Mouse (Mus musculus): ENCODE data around the gene Rapgef4.

The Rapgef4 gene

DNA sequence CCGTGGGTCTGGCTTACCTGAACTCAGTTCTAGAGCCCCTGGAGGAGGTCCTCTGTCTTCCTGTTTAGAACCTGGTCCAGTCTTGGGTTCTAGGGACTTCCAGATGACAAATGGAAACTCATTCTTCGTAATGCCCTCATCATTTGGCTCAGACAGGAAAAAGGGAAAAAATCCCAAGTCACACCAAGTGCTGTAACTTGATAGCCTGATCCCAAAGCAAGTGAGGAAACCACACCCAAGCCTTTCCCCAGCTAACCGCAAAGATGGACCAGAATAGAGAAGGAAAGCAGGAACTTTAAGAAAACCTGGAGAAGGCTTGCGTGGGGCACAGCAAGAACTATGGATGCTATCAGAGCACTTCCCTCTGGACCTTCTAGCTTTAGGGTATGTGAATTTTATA, 167.6 kb downstream of the Rapgef4 start:
- 58% methylated on average over 4 of the region's 4 CpGs for WGBS

DNA sequence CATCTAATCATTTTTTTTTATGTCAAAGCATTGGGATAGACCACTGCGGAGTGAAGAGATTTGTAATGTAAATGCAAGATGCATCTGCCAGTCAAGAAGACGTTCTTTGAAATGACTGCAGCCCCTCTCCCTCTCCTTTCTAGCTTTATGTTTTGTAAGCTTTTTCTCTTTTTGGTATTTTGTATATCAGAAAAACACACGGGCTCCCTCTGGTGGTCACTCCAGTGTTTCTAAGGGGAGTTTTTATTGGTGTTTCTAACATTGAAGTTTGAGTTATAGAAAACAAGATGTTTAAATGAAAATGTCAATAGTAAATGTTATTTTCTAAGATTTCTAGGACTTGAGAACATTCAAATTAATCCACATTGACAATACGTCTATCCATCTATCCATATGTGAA, 168.0 kb downstream of the Rapgef4 start:
- 19% methylated on average over 4 of the region's 4 CpGs for WGBS

DNA sequence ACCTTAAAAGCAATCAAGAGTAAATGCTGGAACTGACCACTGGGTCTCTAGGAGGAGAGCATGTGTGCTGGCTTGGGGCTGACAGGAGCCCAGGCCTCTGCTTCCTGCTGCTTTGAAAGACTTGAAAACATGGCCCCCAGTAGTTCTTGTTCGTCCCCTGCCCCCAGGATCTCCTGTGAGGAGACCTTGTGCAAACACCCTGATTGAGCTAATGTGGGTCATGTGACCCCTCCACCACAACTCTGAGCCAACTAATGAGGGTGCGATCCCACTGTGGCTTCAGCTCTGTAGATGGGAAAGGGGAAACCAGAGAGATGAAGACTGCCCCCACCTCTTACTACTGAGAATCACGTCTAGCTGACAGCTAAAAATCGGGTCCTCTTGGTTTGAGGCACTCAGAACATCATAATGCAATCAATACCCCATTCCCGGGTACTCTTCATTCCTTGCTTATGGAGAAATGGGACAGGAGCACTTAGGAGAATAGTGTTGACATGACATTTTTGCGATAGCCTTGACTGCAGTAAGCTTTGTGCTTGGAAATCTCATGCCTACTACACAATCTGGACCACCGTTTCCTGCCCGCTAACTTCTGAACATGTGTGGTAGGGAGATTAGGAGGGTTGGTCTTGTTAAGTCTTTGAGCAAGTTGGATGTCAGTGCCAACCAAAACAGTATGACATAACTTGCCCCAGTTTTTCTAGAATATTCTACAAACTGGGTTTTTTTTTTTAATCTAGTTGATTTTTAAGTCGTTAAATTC, 170.9 kb downstream of the Rapgef4 start:
- WGBS, result 60% methylated on average over 9 of the region's 9 CpGs

DNA sequence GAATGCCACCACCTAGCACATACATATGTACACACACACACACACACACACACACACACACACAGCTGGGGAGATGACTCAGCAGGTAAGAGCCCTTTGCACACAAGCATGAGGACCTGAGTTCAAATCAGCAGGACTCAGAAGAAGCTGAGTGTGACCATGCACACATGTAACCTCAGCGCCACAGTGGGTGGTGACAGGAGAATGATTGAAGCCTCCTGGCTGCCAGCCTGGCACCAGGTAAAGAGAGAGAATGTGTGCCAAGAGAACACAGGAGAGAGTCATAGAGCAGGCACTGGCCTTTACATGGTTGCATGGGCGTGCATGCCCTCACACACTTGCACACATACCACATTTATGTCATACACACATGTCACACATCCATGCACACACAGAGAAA, 171.7 kb downstream of the Rapgef4 start:
- 96% methylated on average over 2 of the region's 2 CpGs for WGBS

DNA sequence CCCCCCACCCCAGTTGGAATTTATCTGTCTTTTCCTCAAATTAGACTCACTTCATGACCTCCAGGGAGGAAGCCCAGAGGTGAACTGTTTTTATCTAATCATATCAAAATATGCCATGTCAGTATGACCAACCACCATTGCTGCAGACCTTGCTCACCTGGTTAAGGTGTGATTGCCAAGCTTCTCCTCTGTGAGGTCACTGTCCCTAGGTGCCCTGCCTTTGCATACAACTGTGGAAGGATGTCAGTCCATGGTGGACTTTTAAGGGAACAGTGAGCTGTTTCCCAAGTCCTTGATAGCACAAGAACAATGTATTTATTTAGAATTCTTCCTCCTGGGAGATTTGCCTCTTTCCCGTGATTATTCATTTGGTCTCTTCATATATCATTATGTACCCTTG, 172.8 kb downstream of the Rapgef4 start:
- WGBS, result 79% methylated on average over 1 of the region's 1 CpGs

DNA sequence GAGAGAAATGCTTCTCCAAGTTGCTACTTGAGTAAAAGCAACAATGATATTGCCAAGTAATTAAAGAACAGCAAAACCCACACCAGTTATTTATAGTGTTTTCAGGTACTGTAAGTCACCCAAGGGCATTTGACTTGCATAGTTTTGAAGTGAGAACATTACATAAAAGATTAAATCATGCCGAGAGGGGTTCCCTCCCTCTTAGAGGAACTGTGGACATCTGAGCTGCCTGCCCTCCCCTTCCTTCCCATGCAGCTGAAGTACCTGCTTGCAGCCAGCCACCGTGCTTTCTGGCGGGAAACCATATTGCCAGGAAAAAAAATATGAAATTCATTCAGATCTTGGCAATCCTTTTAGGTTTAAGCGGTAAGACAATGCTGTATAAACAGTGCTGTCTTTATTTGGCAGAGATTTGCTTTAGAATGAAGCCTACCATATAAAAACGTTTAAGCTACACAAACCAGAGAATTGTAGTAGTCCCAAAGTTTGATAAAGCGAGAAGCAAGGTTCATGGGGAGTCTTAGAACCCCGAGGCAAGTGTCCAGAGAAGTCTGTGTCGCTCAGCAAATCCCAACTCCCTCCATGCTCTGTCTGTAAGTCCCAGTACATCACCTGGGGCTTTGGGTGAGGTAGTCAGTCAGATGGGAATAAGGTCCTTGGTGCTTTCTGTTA, 174.2 kb downstream of the Rapgef4 start:
- WGBS, result 48% methylated on average over 8 of the region's 8 CpGs

DNA sequence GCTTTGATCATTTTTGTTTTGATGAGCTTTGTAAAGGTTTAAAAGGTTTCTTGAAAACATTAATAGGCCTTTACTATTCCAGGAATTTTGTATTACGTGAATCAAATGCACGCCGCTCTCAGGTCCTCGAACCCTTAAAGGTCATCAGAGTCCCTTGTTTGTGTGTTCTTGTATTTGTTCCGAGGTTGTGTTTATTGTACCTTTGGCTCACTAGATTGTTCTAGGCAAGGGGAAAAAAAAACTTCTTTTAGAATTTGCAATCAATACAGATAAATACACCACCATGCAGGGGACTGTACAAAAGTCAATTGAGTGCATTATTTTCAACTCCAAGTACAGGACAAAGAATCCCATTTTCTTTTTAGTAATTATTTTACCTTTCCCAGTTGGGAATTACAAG, 175.4 kb downstream of the Rapgef4 start:
- 82% methylated on average over 5 of the region's 5 CpGs for WGBS

DNA sequence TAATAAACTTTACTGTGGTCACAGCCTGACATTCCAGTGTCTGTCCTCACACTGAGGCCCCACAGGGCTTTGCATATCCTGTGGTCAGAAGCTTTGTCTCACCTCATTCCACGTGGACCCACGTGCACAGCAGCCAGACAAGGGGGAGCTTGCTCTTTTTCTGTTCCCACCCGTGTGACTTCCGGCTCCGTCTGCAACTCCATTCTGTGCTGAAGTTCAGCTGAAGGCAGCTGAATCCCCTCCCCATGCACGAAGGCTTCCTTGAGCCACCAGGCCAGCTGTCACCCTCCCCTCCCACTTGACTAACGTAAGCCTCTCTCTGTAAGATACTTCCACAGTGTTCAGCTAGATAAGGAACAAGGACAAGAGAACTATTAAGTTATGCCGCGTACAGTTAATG, 176.5 kb downstream of the Rapgef4 start:
- WGBS, result 32% methylated on average over 9 of the region's 9 CpGs

DNA sequence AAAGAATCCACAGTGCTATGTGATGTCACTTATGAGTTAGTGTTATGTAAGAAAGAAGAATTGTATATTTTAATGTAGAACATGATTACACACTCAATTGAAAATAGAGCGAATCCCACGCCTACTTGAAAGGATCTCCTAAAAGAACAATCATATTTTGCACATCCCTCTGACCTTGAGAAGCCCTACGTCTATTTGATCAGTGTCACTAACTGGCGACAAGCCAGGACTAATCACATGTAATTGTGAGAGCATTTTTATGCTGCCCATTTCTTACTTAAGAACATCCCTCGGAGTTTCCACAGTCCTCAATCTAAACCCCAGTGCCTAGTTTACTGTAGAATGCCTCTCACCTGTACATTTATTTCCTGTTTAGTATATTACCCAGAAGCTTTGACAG, 177.0 kb downstream of the Rapgef4 start:
- 68% methylated on average over 5 of the region's 5 CpGs for WGBS

DNA sequence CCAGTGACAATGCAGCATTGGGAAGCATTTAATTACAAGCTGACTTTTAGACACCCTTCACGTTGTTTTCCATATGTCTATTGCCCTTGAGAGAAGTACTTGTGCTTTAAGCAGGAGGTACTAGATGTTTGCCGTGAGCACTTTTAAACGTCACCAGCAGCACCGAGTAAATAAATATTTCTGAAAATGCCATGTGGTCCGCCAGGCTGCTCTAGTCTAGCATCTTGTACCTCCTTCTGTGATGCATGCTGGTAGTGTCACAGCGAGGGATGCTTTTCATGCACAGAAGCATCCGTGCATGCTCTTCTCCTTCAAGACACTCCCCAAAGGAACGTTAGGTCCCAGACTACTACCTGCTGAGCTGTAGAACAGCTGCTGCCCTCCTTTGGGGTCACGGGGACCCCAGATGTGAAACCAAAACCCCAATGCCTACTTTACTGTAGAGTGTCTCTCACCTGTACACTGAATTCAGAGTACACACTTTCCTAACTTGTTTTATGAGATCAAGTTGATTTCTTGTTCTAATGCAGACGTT, 177.7 kb downstream of the Rapgef4 start:
- WGBS, result 67% methylated on average over 10 of the region's 10 CpGs

DNA sequence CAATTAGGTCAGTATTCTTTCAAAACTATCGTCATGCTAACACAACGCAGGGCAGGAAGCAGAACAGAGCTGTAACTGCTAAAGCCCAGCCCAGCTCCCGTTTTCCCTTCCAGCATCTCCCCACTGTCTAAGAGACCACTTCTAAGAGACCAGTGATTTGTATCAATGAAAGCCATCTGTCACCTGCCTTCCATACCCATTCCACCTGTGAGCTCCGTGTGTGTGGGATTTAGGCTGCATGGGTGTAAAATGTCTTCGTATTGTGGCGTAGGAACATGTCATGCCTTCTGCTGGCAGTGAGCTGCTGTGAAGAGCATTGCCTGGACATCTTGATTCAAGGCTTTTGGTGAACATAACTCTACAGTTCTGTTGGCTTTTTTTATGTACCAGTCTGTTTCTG, 178.2 kb downstream of the Rapgef4 start:
- 57% methylated on average over 6 of the region's 6 CpGs for WGBS

DNA sequence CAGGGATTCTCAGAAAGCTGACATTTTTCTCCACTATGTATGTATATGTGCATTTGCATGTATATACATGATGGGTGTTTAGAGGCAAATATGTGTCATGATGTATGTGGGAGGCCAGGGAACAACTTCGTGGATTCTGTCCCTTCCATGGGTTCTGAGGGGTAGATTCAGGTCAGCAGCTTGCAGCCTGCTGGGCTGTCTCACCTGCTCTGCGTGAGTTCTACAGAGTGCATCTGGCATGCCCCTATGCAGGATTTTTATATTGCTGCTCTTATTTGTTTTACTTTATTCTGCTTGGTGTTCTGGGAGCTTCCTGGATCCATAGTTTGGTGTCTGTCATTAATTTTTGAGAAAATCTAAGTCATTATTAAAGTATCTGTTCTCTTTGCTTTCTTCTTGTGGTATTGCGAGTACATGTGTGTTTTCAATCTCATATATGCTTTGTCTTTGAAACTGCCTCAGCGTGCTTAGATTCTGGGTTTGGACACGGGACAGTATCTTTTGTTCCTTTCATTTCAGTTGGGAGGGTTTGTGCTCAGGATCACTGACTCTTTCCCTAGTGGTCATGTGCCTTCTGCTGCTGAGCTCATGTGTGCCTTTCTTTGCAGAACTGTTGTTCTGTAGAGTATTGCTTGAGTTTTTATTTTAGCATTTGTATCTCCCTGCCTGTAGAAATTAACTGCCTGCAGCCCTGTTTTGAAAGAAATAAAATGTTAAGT, 184.3 kb downstream of the Rapgef4 start:
- 70% methylated on average over 5 of the region's 5 CpGs for WGBS

DNA sequence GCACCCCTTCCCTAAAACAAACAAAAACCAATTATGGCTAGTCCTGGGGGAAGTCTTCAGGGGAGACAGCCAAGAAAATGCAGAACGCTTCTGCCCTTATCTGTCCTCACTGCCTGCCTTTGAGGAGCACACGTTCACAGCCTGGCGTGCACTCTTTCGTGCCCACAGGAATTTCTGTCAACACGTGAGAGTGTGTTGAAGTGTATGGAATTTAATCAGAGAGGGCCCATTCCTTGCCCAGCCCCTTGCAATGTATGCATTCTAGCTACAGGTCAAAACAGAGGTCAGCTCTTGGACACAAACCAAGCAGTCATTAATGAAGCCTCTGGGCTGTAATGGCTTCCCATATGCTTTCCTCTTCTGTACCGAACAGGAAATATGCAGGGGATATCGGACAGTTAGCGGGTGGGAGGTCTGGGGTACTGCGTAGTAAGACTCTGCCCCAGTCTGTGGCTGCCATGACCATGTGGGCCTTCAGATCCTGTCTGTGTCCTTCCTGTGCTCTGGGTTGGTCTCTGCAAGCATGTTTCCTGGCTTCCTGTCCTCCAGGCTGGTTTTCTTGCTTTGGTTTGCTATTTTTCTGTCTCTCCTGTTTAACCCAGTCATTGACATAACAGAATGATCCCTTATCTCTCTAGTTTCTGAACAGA, 188.5 kb downstream of the Rapgef4 start:
- WGBS, result 67% methylated on average over 9 of the region's 9 CpGs

DNA sequence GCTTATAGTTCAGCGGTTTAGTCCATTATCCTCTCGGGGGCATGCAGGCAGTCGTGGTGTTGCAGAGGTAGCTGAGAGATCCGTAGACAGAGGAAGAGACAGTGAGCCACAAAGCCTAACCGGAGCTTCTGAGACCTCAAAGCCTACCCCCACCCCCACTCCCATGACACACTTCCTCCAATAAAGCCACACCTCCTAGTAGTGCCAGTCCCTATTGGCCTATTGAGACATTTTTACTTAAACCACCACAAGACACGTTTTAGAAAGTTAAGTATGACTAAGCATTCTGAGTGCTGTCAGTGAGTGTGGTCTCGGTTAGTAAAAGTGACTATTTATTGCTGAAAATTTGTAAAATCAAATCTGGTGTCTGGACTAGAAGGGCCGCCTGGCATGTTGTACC, 189.5 kb downstream of the Rapgef4 start:
- 75% methylated on average over 8 of the region's 8 CpGs for WGBS

DNA sequence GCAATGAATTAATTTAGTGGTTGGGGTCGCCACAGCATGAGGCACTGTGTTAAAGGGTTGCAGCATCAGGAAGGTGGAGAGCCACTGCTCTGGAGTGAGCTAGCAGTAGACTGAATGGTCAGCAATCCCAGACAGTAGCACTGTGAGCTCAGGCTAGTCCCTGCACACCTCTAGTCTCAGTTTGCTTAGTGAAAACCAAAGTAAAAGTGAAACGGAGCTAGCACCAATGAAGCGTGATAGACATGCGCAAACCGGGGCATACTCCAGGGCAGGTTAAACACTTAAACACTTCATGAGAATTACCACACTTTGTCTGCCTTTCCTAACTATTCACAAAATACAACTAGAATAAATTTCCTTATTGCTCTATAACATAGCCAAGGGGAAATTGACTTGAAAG, 190.2 kb downstream of the Rapgef4 start:
- 92% methylated on average over 5 of the region's 5 CpGs for WGBS

DNA sequence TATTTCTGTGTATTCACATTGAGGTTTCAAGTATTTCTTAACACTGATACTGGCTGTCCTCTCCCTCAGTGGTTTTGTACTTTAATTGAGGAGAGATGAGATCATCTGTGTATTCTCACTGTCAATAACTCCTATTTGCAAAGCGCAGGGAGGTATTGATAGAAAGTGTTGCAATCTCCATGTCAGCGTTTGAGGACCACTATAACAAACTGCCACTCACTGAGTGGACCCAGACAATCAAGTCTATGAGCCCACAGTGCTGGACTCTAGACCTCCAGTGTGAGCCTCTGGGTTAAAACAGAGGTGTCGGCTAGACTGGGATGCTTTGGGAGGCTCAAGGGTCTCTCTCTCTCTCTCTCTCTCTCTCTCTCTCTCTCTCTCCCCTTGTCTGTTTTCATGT, 192.0 kb downstream of the Rapgef4 start:
- 76% methylated on average over 3 of the region's 3 CpGs for WGBS

DNA sequence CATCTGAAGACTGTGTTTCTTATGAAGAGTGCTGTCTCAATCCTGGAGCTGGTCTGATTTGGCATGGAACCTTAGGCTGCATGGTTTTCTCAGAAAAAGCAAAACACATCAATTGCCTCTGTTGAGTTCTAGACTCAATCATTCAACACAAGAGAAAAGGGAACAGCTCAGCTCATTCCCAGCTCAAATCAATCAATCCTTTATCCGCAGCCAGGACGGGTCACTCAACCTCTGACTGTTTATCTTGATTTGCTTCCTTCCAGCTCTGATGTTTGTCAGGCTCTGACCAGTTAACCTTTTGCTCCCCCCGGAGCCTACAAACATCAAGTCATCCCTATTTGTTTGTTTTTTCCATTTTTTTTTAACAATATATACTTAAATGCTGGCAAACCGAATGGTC, 192.8 kb downstream of the Rapgef4 start:
- WGBS, result 71% methylated on average over 4 of the region's 4 CpGs

DNA sequence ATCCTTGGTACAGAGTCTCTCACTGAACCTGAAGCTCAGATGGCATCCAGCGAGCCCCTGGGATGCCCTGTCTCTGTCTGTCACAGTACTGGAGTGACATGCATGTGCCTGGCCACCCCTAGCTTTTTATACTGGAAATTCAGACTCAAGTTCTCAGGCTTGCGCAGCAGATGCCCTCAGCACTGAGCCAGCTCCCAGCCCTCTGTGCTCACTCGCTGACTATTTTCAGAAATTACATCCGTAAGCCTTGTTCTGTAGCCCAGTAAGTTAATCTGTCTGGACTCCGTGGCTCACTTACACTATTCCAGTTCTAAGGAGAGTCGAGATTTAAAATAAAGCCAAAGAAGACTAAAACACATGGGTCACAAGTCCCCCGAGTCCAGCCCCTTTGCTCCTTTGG, 194.5 kb downstream of the Rapgef4 start:
- WGBS, result 50% methylated on average over 7 of the region's 7 CpGs

DNA sequence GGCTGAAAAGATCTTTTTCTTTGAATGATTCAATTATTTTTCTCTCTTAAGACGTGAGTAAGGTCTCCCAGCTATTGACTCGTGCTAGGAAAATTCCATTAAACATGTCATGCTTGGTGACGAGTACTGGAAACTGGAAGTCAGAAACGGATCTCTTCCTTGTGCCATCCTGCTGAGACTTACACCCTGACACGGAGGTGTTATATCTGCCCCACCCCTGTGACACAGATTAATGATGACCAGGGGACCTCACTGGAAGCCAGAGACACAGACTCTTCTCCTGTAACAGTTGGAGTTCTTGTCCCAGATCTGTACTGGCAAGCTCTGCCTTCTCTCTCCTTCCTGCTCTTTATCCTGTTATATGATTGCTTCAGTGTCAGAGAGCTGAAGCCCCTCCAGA, 194.9 kb downstream of the Rapgef4 start:
- 44% methylated on average over 5 of the region's 5 CpGs for WGBS

DNA sequence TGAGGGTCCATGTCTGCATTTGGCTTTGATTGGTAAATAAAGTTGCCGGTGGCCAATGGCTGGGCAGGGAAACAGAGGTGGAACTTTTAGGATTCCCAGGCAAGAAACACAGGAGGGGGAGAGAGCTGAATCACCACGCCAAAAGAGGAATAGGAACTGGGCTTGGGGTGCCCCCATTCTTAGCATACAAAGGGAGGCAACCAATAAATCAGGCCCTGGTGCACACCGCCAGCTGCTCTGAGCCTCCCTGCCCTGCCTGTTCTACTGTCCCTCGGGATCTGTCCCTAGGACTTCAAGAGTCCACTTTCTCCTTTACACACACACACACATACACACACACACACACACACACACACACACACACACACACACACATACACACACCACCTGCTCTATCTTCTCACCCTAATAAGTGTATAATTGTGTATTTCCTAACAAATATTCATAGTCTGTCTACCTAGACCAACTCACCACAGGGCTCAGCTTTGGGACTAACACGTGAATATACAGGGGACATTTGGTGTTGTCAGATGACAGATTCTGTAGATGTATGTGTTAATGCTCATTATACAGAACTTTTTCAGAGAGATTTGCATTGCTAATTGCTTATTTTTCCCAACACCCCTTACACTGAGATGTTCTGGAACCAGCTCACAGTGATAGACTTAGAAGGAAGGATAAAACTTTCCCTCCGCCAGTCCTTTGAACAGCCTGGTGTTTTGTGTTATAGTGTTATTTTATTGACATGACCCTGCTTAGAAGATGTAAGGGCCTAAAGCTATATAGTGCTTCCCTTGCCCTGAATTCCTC, 196.4 kb downstream of the Rapgef4 start:
- WGBS, result 65% methylated on average over 6 of the region's 6 CpGs

DNA sequence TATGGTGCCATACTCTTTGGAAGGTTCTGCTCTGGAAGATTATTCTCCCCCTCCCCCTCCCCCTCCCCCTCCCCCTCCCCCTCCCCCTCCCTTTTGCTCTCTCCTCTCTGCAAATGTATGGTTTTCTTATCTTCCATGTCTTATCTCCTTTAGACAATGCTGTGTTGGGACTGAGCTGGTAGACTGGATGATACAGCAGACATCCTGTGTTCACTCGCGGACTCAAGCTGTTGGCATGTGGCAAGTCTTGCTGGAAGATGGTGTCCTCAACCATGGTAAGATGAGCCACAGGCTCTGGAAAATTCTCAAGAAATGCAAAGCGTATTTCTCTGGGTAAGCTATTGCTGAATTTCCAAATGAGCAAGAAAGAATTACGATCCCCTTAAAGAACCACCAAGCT, 197.0 kb downstream of the Rapgef4 start:
- WGBS, result 81% methylated on average over 4 of the region's 4 CpGs

Measured in cerebral cortex, adult 2 months (tissue).